Mouse (Mus musculus): ENCODE measurements around the gene Plcb2. TPM values are rescaled to one million over a fixed set of nuclear protein-coding genes. Genes with fewer than 3 reads are reported as not detected.

Gene Plcb2
- total and polyA plus RNA-seq, 3 experiments: 0.97 to 2.4 (median 1.6) TPM

DNA sequence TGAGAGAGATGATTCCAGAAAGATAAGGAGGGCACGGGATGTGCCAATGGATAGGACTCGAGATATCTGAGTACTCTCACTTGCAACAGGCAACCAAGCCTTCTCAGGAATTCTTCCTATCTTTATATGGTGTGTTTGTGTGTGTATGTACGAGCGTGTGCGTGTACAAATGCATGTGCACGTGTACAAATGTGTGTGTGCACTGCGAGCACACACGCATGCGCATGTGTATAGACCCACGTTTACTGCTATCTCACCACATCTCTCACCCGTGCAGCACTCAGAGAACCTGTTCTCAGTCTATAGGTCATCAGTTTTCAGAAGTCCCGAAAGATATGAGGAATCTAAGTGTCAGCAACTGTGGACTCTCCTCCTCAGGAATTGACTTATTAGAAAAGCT, 68.7 kb downstream of the Plcb2 start:
- DNase-seq: no peak

DNA sequence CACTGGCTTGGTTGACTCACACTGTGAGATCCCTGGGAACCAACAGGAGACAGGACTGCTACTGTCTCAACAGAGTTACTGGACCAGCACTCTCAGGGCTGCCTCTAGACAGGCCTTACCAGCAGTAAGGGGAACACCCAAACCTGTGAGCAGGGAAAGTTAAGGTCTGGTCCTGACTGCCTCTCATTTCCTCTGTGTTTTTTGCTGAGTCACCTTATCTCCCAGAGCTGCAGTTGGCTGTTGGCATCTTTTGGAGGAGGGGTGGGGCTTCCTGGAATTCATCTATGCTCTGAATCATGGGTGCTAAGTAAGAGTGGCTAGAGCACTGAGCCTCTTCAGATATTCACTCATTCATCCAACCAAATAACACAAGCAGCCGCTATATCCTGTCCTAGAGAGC, 69.2 kb downstream of the Plcb2 start:
- DNase-seq: peak; percentile 85

DNA sequence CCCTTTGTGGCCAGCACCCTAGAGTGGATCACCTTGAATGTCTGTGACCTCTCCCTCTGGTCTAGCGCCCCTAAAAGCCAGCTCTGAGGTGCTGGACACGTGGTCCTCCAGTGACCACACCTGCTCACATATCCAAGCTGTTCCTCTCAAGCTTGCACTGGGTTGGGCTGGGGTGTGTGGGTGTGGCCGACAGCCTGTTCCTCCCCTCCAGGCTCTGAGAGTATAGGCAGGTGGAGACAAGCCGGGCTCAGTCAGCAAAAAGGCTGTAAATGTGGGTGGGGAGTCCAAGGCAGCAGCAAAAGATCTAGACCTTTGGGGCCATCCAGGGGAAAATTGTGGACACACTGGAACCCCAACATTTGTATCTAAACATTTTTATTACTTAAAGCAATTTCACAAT, 69.8 kb downstream of the Plcb2 start:
- DNase-seq: no peak

Other genes starting within 250 kb of the Plcb2 start
- gene Srp14, start 248.7 kb downstream of the Plcb2 start, total RNA-seq (2021): 100 to 1,000 TPM; 181 to 246 TPM
- 45.7 and 48.2 TPM in 2 replicates for gene Srp14, start 248.7 kb downstream of the Plcb2 start, polyA plus RNA-seq (2012; rRNA removed)
- 10 to 100 TPM in 1 of 2 experiments, 1 to 10 TPM in 1; 8.9 to 15.9 TPM for gene Bmf, start 178.8 kb downstream of the Plcb2 start, total RNA-seq (2021)
- 29.6 and 31.1 TPM in 2 replicates for gene Bmf, start 178.8 kb downstream of the Plcb2 start, polyA plus RNA-seq (2012; rRNA removed)
- 1 to 10 TPM; 2.8 to 4.6 TPM for gene Bub1b, start 130.2 kb downstream of the Plcb2 start, total RNA-seq (2021)
- gene Bub1b, start 130.2 kb downstream of the Plcb2 start, polyA plus RNA-seq (2012; rRNA removed): 1.0 and 1.1 TPM in 2 replicates
- gene Pak6, start 65.1 kb downstream of the Plcb2 start, total RNA-seq (2021): 10 to 100 TPM; 12.0 to 22.5 TPM
- 35.3 and 38.7 TPM in 2 replicates for gene Pak6, start 65.1 kb downstream of the Plcb2 start, polyA plus RNA-seq (2012; rRNA removed)
- under 1 TPM; 0.14 to 0.35 TPM for gene Ankrd63, start 24.5 kb downstream of the Plcb2 start, total RNA-seq (2021)
- gene Ankrd63, start 24.5 kb downstream of the Plcb2 start, polyA plus RNA-seq (2012; rRNA removed): 0.26 and 0.29 TPM in 2 replicates
- gene Inafm2, start 17.3 kb upstream of the Plcb2 start, total RNA-seq (2021): 10 to 100 TPM; 30.0 to 45.0 TPM
- gene Inafm2, start 17.3 kb upstream of the Plcb2 start, polyA plus RNA-seq (2012; rRNA removed): 22.1 and 31.3 TPM in 2 replicates
- 10 to 100 TPM in 1 of 2 experiments, 1 to 10 TPM in 1; 3.3 to 13.9 TPM for gene Ccdc9b, start 34.2 kb upstream of the Plcb2 start, total RNA-seq (2021)
- gene Ccdc9b, start 34.2 kb upstream of the Plcb2 start, polyA plus RNA-seq (2012; rRNA removed): 4.0 and 5.3 TPM in 2 replicates
- not detected for gene Phgr1, start 44.3 kb upstream of the Plcb2 start, total RNA-seq (2021)
- gene Phgr1, start 44.3 kb upstream of the Plcb2 start, polyA plus RNA-seq (2012; rRNA removed): 0.83 TPM in 1 of 2 replicates, not detected in the other
- gene Disp2, start 51.3 kb upstream of the Plcb2 start, total RNA-seq (2021): 10 to 100 TPM; 27.0 to 38.5 TPM
- gene Disp2, start 51.3 kb upstream of the Plcb2 start, polyA plus RNA-seq (2012; rRNA removed): 25.9 and 27.7 TPM in 2 replicates
- gene Knstrn, start 85.6 kb upstream of the Plcb2 start, total RNA-seq (2021): 1 to 10 TPM; 1.8 to 2.1 TPM
- gene Knstrn, start 85.6 kb upstream of the Plcb2 start, polyA plus RNA-seq (2012; rRNA removed): 0.26 and 0.65 TPM in 2 replicates
- gene Ivd, start 133.5 kb upstream of the Plcb2 start, total RNA-seq (2021): 100 to 1,000 TPM; 245 to 355 TPM
- 205 and 242 TPM in 2 replicates for gene Ivd, start 133.5 kb upstream of the Plcb2 start, polyA plus RNA-seq (2012; rRNA removed)
- gene Bahd1, start 171.9 kb upstream of the Plcb2 start, total RNA-seq (2021): 10 to 100 TPM; 36.5 to 46.0 TPM
- 59.5 and 60.3 TPM in 2 replicates for gene Bahd1, start 171.9 kb upstream of the Plcb2 start, polyA plus RNA-seq (2012; rRNA removed)
- 10 to 100 TPM in 1 of 2 experiments, 1 to 10 TPM in 1; 7.8 to 15.7 TPM for gene Chst14, start 198.1 kb upstream of the Plcb2 start, total RNA-seq (2021)
- 21.6 and 22.0 TPM in 2 replicates for gene Chst14, start 198.1 kb upstream of the Plcb2 start, polyA plus RNA-seq (2012; rRNA removed)

Measured in adrenal gland, adult 2 months (tissue).